Mouse (Mus musculus) embryonic fibroblast, embryonic 13.5 days (primary cell): Measurements from ENCODE around the gene Izumo1r.

Source experiments
- CTCF ChIP-seq: IDR thresholded peaks from 2 replicates; pipeline ENCODE4 v1.5.1; 2011; ENCODE audit warnings: mild to moderate bottlenecking, control low read depth, low read length, moderate library complexity, borderline replicate concordance; ENCODE audit not compliant: insufficient read depth
- POLR2A ChIP-seq: IDR thresholded peaks from 2 replicates; pipeline ENCODE4 v1.6.1; 2011; ENCODE audit warnings: low read depth, mild to moderate bottlenecking, control low read depth, low read length, moderate library complexity

DNA sequence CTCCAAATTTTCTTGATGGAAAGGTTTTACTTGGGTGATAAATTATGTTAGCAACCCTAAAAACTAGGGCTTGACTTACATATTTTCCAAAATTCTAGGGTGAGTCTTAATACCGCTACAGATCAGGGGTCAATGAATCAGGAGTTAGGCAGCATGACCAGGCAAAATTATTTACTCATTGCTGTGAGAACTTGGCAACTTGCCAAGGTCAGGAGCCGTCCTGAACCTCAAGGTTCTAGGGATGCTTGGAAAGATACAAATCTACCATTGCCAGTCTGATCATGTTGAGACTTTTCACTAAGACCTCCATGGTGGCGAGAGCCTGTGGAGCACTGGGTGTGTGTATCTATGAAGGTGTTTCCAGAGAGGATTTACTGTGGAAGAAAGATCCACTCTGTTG, 32.2 kb downstream of the Izumo1r start:
- TF ChIP-seq CTCF: no peak
- TF ChIP-seq POLR2A: no peak
